Mouse (Mus musculus) adipocyte (in vitro differentiated cells): ENCODE measurements around the gene Bbs7.
A peak's percentile ranks its signal among the peaks of the same experiment; 100 is the strongest.

Source experiments
- DNase-seq: peaks from one replicate; pipeline ENCODE4 v3.0.0-alpha.2; 2016; ENCODE audit warnings: low spot score

Bbs7 gene

GRCm38 (mm10) chr3:36551343-36551742 is 61.9 kb downstream of the Bbs7 start:
- no peak for DNase-seq

GRCm38 (mm10) chr3:36544961-36545360 is 68.3 kb downstream of the Bbs7 start:
- no peak for DNase-seq

DNA sequence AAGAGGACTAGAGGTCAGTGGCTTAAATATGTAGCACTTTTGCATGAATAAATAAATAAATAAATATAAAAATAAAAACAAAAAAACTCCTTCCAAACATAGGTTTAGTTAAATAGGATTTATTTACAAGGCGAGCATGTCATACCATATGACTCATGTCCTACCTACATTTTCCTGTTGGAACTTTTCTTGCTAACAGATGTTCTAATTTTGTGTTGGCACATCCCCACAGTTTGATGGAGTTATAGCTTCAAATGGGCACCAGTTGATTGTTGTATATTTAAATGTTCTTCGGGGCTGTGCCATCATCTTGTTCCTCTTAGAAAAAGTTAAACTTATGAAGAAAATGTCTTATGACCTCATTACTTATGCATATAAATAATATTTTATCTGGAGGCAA is 71.9 kb downstream of the Bbs7 start:
- no peak for DNase-seq

DNA sequence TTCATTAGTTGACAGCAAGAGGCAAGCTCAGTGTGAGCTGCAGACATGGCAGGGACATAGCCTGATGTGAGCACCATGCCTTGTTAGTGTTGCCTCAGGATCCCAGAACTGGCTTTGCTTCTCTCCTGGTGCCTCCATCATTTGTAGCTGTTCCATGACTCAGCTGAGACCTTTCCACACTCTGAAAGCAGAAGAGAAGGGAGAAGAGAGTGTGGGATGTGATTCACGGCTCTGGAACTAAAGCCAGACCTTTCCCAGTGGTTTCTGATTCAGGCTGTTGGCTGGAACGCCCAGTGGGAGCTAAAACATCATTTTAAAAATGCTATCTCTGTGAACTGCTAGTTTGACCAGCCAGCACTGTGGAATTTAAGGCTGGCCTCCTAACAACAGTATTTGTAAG is 72.5 kb downstream of the Bbs7 start:
- no peak for DNase-seq

GRCm38 (mm10) chr3:36537701-36538470 is 75.4 kb downstream of the Bbs7 start:
- no peak for DNase-seq

GRCm38 (mm10) chr3:36536041-36536440 is 77.2 kb downstream of the Bbs7 start:
- no peak for DNase-seq

DNA sequence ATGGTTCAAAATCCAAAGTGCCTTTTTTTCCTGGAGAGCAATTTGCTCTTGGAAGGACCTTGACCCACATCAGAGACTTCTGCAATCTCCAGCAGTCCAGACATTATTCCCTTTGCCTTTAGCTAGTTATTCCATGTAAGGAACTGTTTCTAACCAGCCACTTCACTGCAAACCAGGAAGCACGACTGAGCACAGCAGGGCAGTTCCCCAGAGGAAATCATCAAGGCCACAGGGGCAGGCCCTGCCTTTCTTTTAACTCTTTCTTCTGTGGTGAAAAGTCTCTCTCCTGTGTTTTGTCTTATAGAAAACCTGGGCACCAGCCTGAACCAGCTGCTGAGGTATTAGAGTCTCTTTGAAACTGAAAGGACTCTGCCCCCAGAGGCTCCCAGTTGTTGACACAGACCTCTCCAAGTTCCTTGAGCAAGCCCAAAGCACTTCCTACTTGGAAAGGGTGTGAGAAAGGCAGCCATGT is 80.0 kb downstream of the Bbs7 start:
- no peak for DNase-seq

GRCm38 (mm10) chr3:36532738-36533137 is 80.5 kb downstream of the Bbs7 start:
- no peak for DNase-seq

- DNase-seq, result no peak
Measured at GRCm38 (mm10) chr3:36531979-36532542, 81.2 kb downstream of the Bbs7 start.

GRCm38 (mm10) chr3:36531242-36531641 is 82.0 kb downstream of the Bbs7 start:
- peak; percentile 50 for DNase-seq

DNA sequence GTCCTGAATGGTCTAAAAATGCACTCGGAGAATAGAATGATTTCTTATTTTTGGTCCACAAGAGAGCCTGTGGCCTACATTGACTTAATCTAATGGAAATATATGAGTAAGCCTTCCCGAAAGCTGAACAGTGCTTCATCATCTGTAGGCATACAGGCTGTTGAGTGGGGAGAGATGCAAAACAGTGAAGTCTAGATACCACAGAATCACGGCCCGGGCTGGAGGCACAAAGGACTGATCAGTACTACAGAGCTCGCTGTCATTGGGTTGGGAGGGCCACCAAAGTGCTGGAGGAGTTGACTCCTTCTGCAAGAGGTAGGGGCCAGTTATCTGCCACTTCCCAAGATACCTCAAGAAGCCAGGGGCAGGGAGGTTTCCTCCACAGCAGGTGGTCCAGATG is 82.5 kb downstream of the Bbs7 start:
- no peak for DNase-seq

DNA sequence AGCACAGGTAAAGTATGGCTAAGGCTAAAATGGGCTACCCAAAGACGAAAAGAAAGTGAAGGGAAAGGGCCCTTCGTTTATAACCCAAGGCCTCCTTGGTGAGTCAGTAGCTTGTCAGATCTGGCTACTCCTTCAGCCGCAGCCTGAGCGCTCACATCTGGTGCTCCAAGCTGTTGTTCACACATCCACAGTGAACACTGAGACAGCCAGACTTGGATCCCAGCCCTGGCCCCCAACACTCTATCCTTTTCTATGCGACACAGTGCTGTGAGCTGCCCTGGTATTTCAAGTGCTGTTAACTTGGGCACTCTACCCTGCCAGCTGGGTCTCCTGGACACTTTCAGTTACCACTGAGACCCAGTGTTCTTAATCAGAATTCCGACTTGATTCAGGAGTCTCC is 82.9 kb downstream of the Bbs7 start:
- no peak for DNase-seq

GRCm38 (mm10) chr3:36524466-36524865 is 88.8 kb downstream of the Bbs7 start:
- no peak for DNase-seq
